7 mouse cellular contexts compared by ENCODE assay signal in the genomic region with DNA sequence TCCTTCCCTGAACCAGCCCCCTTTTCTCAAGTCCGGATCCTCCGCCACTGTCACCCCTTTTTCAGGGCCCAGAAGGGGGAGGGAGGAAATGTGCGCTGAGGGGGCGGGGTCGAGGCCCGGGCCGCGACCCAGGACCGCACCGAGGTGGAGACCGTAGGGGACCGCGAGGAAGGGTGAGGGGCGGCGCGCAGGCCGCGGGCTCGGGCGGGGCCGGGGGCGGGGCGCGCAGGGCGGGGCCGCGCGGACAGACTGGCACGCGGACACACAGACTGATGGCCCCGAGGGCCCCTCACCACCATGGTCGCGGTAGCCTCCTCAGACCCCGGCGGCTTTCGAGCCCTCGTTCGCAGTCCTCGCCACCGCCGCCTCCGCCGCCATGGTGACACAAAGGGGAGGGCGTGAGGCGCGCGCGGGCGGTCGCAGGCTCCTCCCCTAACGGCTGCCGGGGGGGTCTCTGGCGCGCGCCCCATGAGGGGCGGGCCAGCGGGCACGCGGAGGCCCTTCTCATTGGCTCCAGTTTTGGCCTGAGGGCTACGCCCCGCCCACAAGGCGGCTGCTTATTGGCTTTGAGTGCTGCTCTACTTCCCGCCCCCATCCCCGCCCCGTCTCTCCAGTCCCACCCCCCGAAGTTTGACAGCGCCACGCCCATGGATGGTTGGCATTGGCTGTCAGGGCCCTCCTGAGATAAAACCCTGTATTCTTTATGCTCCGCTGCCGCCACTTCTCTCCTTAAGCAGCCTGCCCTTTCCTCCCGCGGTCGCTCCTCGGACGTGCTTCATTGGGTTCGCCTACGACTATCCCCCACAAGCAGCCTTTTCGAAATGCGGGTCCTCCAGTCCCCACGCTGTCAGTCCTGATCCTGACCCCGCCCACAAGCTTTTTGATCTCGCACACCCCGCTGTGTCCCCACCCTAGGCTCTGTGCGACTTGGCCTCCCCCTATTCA. TPM values are rescaled to one million over a fixed set of nuclear protein-coding genes. Genes with fewer than 3 reads are reported as not detected.
DNase-seq lines count a peak whose midpoint lies in the region; ATAC-seq lines count a peak whose summit lies in the region.

A gene (minus strand): TSS at position 428 of the 945 bp plus-strand sequence.

- ATAC-seq in embryonic facial prominence, embryonic 11.5 days (replicated peaks; ENCODE audit: insufficient number of reproducible peaks, low FRiP score, low TSS enrichment, low read depth), result peak; percentile 78
- ATAC-seq in limb, embryonic 11.5 days (ENCODE audit: insufficient number of reproducible peaks, low FRiP score, low TSS enrichment, low read depth), result peak; percentile 87
- ATAC-seq in midbrain, embryonic 14.5 days (ENCODE audit: low FRiP score, low TSS enrichment), result peak; percentile 93

- no peaks in the 10 kb centered on the region for H3K27me3 ChIP-seq in embryonic facial prominence, embryonic 11.5 days (ENCODE audit: control insufficient read depth, insufficient read depth, low read length)
- H3K27me3 ChIP-seq in limb, embryonic 11.5 days (ENCODE audit: control insufficient read depth, insufficient read depth, low read length), result no peaks in the 10 kb centered on the region
- H3K27me3 ChIP-seq in midbrain, embryonic 14.5 days (ENCODE audit: control insufficient read depth, insufficient read depth, low read length), result no peaks in the 10 kb centered on the region

- DNase-seq in adrenal gland, postnatal 14 days, result peak; percentile 97
- DNase-seq in embryonic facial prominence, embryonic 11.5 days (ENCODE audit: low spot score), result peak; percentile 99
- DNase-seq in heart, adult 11 months, result peak; percentile 99
- DNase-seq in kidney, adult 18-20 months, result peak; percentile 96
- DNase-seq in limb, embryonic 11.5 days (ENCODE audit: low spot score), result peak; percentile 97
- DNase-seq in midbrain, embryonic 14.5 days, result peak; percentile 100
- DNase-seq in spleen, adult 18-20 months, result peak; percentile 92 to 93

- peak within 1 kb of the TSS; percentile 88 for H3K4me2 ChIP-seq in embryonic facial prominence, embryonic 11.5 days (ENCODE audit: low read depth, low read length)
- H3K4me2 ChIP-seq in limb, embryonic 11.5 days (ENCODE audit: low read depth, severe bottlenecking), result peak within 1 kb of the TSS; percentile 84
- peak within 1 kb of the TSS; percentile 69 for H3K4me2 ChIP-seq in midbrain, embryonic 14.5 days (ENCODE audit: low read length)

- no peak within 1 kb of the TSS; the same call in 1 of the 2 replicates for H3K27ac ChIP-seq in embryonic facial prominence, embryonic 11.5 days (replicated peaks; ENCODE audit: low read depth, low read length)
- H3K27ac ChIP-seq in limb, embryonic 11.5 days (replicated peaks; ENCODE audit: low read depth, low read length), result no peak within 1 kb of the TSS
- peak within 1 kb of the TSS; percentile 95 for H3K27ac ChIP-seq in midbrain, embryonic 14.5 days (replicated peaks; ENCODE audit: low read depth, low read length)

- H3K9me3 ChIP-seq in embryonic facial prominence, embryonic 11.5 days (replicated peaks; ENCODE audit: control insufficient read depth, low read length), result no peaks in the 10 kb centered on the region
- H3K9me3 ChIP-seq in limb, embryonic 11.5 days (ENCODE audit: control insufficient read depth, low read length), result no peaks in the 10 kb centered on the region
- H3K9me3 ChIP-seq in midbrain, embryonic 14.5 days (ENCODE audit: control insufficient read depth, low read length), result no peaks in the 10 kb centered on the region

- H3K4me1 ChIP-seq in embryonic facial prominence, embryonic 11.5 days (ENCODE audit: control insufficient read depth, insufficient read depth, low read length), result no peaks in the 10 kb centered on the region; the same call in 1 of the 2 replicates
- peaks cover 12% of the 10 kb centered on the region; the same call in 1 of the 2 replicates for H3K4me1 ChIP-seq in limb, embryonic 11.5 days (ENCODE audit: control insufficient read depth, insufficient read depth, low read length)
- peaks cover 32% of the 10 kb centered on the region for H3K4me1 ChIP-seq in midbrain, embryonic 14.5 days (ENCODE audit: control insufficient read depth, insufficient read depth, low read length)

- H3K36me3 ChIP-seq in embryonic facial prominence, embryonic 11.5 days (replicated peaks; ENCODE audit: control insufficient read depth, insufficient read depth, low read depth, low read length), result peaks cover 4% of the 10 kb centered on the region
- peaks cover 2% of the 10 kb centered on the region for H3K36me3 ChIP-seq in limb, embryonic 11.5 days (ENCODE audit: control insufficient read depth, insufficient read depth, low read length)
- peaks cover 38% of the 10 kb centered on the region for H3K36me3 ChIP-seq in midbrain, embryonic 14.5 days (ENCODE audit: control insufficient read depth, insufficient read depth, low read length)

- peak within 1 kb of the TSS; percentile 71 for H3K4me3 ChIP-seq in embryonic facial prominence, embryonic 11.5 days (ENCODE audit: low read depth, low read length)
- H3K4me3 ChIP-seq in limb, embryonic 11.5 days (ENCODE audit: low read depth, low read length), result peak within 1 kb of the TSS; percentile 46
- peak within 1 kb of the TSS; percentile 86 for H3K4me3 ChIP-seq in midbrain, embryonic 14.5 days (replicated peaks; ENCODE audit: low read depth, low read length)

- WGBS in embryonic facial prominence, embryonic 11.5 days, result under 1% methylated on average over 60 of the region's 84 CpGs
- under 1% methylated on average over 49 of the region's 84 CpGs for WGBS in limb, embryonic 11.5 days
- 1% methylated on average over 66 of the region's 84 CpGs for WGBS in midbrain, embryonic 14.5 days

- H3K9ac ChIP-seq in embryonic facial prominence, embryonic 11.5 days (replicated peaks; ENCODE audit: low read length), result peak within 1 kb of the TSS; percentile 77
- H3K9ac ChIP-seq in limb, embryonic 11.5 days (ENCODE audit: low read length), result peak within 1 kb of the TSS; percentile 78
- peak within 1 kb of the TSS; percentile 97 for H3K9ac ChIP-seq in midbrain, embryonic 14.5 days (replicated peaks; ENCODE audit: low read length)

RNA-seq across cellular contexts. Expression of the gene that starts here (rescaled TPM):
- total RNA-seq in adrenal gland, postnatal 14 days (2021), result 8.3 and 8.9 TPM in 2 replicates
- polyA plus RNA-seq in embryonic facial prominence, embryonic 11.5 days (2014; fragmentation: Nextera tagmentation; extraction: Ambion mirVana), result 11.5 and 14.7 TPM in 2 replicates
- 12.1 and 12.9 TPM in 2 replicates for polyA plus RNA-seq in limb, embryonic 11.5 days (2014; fragmentation: Nextera tagmentation; extraction: Ambion mirVana)
- 101 and 129 TPM in 2 replicates for polyA plus RNA-seq in midbrain, embryonic 14.5 days (2014; fragmentation: Nextera tagmentation; extraction: Ambion mirVana)
